Mouse (Mus musculus) neural tube, embryonic 12.5 days (tissue): ENCODE measurements around the gene Pla2g4b. TPM values are rescaled to one million over a fixed set of nuclear protein-coding genes. Genes with fewer than 3 reads are reported as not detected.

Experiments used
- ATAC-seq: fragments of 200-750 bp; cut with Nextera tagmentation; 2 replicates; pipeline ENCODE4 v1.8.0; 2017; ENCODE audit warnings: low read depth, mild to moderate bottlenecking, moderate TSS enrichment, moderate library complexity; ENCODE audit not compliant: low FRiP score
- H3K27ac ChIP-seq: fragments of 300-500 bp; sonication (generic); 2 replicates; pipeline ENCODE4 v1.5.1; 2016
- H3K27me3 ChIP-seq: fragments of 300-500 bp; sonication (generic); replicated peaks from 2 replicates; pipeline ENCODE4 v1.6.1; 2016; ENCODE audit warnings: mild to moderate bottlenecking
- H3K36me3 ChIP-seq: fragments of 300-500 bp; sonication (generic); 2 replicates; pipeline ENCODE4 v1.6.1; 2016; ENCODE audit warnings: mild to moderate bottlenecking
- H3K4me1 ChIP-seq: fragments of 300-500 bp; sonication (generic); 2 replicates; pipeline ENCODE4 v1.6.1; 2016
- H3K4me2 ChIP-seq: fragments of 300-500 bp; sonication (generic); replicated peaks from 2 replicates; pipeline ENCODE4 v1.6.1; 2016; ENCODE audit warnings: mild to moderate bottlenecking
- H3K4me3 ChIP-seq: fragments of 300-500 bp; sonication (generic); 2 replicates; pipeline ENCODE4 v1.5.1; 2016
- H3K9ac ChIP-seq: fragments of 300-500 bp; sonication (generic); 2 replicates; pipeline ENCODE4 v1.6.1; 2016; ENCODE audit warnings: mild to moderate bottlenecking
- H3K9me3 ChIP-seq: fragments of 300-500 bp; sonication (generic); 2 replicates; pipeline ENCODE4 v1.6.1; 2016; ENCODE audit warnings: mild to moderate bottlenecking
- WGBS: fragments of 180-500 bp; shearing (Covaris S2); methylation state at CpG from one replicate; pipeline ENCODE4 v1.1.7; 2016; 5-methylcytosine and 5-hydroxymethylcytosine counted together
- polyA plus RNA-seq: library from polyadenylated mRNA; unstranded; fragments of >200 nt; fragmentation: Nextera tagmentation; extraction: Ambion mirVana; gene quantifications from 2 replicates; pipeline ENCODE4 v1.2.1, GENCODE M21; 2016

Gene Pla2g4b
- polyA plus RNA-seq, 1 experiment from 2014 or later, result 4.6 TPM

DNA sequence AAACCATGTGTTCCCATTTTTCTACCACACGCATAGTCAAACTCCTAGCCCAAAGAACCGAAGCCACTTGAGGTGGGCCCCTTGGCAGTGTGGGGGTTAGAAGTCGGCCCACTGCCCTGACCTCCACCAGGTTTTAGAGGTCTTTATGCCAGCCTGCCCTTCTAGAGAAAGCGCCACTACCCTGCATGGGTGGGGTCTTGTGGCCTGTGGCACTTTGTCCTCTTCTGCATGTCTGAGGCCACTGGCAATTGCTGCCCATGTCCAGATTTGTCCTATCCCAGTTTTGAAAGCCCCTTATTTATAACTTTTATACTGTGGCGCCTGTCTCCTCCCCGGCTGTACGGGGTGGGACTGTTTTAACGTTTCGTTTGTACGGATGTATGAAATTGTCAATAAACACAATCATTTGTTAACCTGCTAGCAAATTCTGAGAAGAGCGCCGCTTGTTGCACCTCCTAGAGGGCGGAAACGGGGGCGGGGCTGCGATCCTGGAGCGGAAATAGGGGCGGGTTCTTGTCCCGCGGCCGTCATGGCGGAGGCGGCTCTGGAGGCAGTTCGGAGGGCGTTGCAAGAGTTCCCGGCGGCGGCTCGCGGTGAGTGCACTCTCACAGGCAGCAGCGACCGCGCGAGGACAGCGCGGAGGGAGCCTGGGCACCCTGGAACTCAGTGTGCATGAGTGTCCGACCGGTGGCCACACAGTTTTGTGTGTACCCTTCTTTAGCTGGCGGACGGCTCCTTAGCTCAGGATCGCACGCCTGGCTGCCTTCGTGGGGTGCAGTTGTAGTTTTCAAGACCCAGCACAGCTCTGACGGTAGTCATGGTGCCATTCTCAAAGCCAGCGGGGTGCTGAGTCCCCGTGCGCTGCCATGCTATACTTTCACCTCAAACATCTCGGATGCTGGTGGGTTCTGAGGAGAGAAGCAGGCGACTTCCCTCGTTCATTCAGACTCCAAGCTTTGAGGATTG, 6.0 kb upstream of the Pla2g4b start, which contains the start of the genes Jmjd7 and Gm28042:
Jmjd7 (plus strand) TSS at position 500 of the 966 bp plus-strand sequence.
Gm28042 (plus strand) TSS at position 510 of the 966 bp plus-strand sequence.
- 6% methylated on average over 50 of the region's 50 CpGs for WGBS
- peaks cover 49% of the 10 kb centered on the region for H3K36me3 ChIP-seq
- H3K9me3 ChIP-seq, result no peaks in the 10 kb centered on the region
- H3K27me3 ChIP-seq, result no peaks in the 10 kb centered on the region
- H3K4me3 ChIP-seq, result peak within 1 kb of the TSS; percentile 82
- H3K27ac ChIP-seq, result peak within 1 kb of the TSS; percentile 46; the same call in 1 of the 2 replicates
- H3K4me1 ChIP-seq, result peaks cover 12% of the 10 kb centered on the region
- peak; percentile 81 for ATAC-seq
- peak within 1 kb of the TSS; percentile 80 for H3K9ac ChIP-seq
- peak within 1 kb of the TSS; percentile 64 for H3K4me2 ChIP-seq

DNA sequence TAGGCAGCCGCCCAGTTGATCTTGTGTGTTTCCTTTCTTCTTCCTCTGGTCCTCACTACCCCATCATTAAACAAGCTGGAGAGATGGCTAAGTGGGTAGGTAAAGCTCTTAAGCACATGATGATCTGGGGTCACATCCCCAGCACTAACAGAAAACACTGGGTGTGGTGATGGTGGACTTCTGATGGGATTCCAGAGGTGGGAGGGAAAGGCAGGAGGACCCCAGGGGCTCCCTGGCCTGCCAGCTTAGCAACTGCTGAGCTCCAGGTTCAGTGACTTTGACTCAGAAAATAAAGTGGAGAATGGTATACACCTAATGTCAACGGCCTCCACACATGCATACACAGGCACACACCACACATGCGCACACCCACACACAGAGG, 5.3 kb upstream of the Pla2g4b start:
- Histone ChIP-seq H3K9me3 (no peaks in the 10 kb centered on the region), H3K27me3 (no peaks in the 10 kb centered on the region), H3K4me1 (peaks cover 12% of the 10 kb centered on the region), H3K9ac (peak overlapping the region; percentile 80), H3K27ac (no peak overlapping the region), H3K36me3 (peaks cover 48% of the 10 kb centered on the region), H3K4me2 (peak overlapping the region; percentile 64), H3K4me3 (peak overlapping the region; percentile 82)
- 0 out of 2 replicates have a peak, but pooled peaks have one; percentile 2 for ATAC-seq
- WGBS, result 47% methylated on average over 3 of the region's 3 CpGs

DNA sequence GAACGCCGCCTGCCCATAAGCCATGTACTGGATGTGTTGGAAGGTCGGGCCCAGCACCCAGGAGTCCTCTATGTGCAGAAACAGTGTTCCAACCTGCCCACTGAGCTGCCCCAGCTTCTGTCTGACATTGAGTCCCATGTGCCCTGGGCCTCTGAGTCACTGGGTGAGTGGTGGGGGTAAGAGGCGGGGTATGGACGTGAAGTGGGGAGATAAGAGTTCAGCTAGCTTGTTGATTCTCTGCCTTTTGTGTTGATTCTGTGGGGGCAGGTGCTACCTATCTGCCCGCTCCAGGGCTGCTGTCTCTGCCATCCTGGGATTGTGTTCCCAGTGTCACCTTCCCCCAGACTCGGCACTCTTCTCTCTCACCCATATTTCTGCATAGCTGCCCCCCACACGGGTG, 2.8 kb upstream of the Pla2g4b start:
- no peak overlapping the region for H3K27ac ChIP-seq
- H3K4me2 ChIP-seq, result no peak overlapping the region
- no peak overlapping the region for H3K4me3 ChIP-seq
- H3K9ac ChIP-seq, result no peak overlapping the region
- peaks cover 12% of the 10 kb centered on the region for H3K4me1 ChIP-seq
- H3K9me3 ChIP-seq, result no peaks in the 10 kb centered on the region
- WGBS, result 91% methylated on average over 8 of the region's 8 CpGs
- peaks cover 53% of the 10 kb centered on the region for H3K36me3 ChIP-seq
- H3K27me3 ChIP-seq, result no peaks in the 10 kb centered on the region
- no peak for ATAC-seq

DNA sequence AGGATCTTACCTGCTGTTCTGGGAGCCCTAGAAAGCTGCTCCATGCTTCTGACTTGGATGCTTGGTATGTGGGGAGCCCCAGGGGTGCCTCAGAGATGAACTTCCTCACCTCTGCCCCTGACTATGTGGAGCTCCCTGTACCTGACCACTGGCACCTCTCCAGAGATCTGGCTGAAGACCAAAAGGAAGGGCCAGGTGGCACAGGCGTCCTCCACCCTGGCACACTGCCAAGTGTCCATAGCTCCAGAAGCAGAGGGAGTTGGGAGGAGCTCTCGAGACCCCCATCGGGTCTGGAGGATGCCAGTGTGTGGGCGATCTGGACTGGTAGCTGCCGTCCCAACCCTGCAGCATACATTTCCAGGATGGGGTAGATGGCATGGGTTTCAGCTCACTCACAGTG, 509 bp downstream of the Pla2g4b start:
- H3K36me3 ChIP-seq, result peaks cover 86% of the 10 kb centered on the region
- ATAC-seq, result no peak
- no peaks in the 10 kb centered on the region for H3K4me1 ChIP-seq
- no peaks in the 10 kb centered on the region for H3K9me3 ChIP-seq
- no peak overlapping the region for H3K4me2 ChIP-seq
- H3K27ac ChIP-seq, result no peak overlapping the region
- H3K27me3 ChIP-seq, result no peaks in the 10 kb centered on the region
- no peak overlapping the region for H3K9ac ChIP-seq
- WGBS, result 87% methylated on average over 5 of the region's 5 CpGs
- no peak overlapping the region for H3K4me3 ChIP-seq

DNA sequence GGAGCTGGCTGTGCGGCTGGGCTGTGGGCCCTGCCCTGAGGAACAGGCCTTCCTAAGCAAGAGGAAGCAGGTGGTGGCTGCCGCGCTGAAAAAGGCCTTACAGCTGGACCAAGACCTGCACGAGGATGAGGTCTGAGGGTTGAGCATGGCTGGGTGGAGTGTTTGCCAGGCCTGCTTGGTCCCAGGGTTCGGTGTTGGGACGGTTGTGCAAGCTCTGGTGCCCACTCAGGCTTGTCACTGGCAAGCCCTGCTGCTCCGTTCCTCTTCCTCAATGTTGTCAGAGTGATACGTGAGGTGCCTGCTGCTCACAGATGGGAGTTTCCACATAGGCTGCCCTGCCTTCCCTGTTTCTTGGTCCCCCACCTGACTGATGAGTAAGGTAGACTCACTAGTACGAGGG, 4.5 kb downstream of the Pla2g4b start:
- H3K36me3 ChIP-seq, result peaks cover 95% of the 10 kb centered on the region
- H3K4me2 ChIP-seq, result no peak overlapping the region
- ATAC-seq, result no peak
- no peak overlapping the region for H3K4me3 ChIP-seq
- 94% methylated on average over 9 of the region's 9 CpGs for WGBS
- H3K9ac ChIP-seq, result no peak overlapping the region
- no peaks in the 10 kb centered on the region for H3K27me3 ChIP-seq
- no peaks in the 10 kb centered on the region for H3K4me1 ChIP-seq
- H3K27ac ChIP-seq, result no peak overlapping the region
- H3K9me3 ChIP-seq, result no peaks in the 10 kb centered on the region

DNA sequence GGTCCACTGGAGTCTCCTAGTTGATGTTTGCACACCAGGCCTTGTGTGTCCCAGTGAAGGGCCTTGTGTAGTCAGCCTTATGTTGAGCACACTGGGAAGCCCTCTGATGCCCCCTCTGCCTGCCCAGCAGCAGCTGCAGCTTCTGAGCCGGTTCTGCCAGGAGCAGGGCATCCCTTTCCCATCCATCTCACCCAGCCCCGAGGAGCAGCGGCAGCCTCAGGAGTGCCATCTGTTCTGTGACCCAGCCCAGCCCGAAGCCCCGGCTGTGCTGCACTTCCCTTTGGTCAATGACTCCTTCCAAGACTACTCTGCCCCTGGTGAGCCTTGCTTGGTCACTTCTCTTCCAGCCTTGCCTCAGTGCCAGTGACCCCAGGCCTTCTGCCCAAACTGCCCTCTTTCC, 7.8 kb downstream of the Pla2g4b start:
- no peaks in the 10 kb centered on the region for H3K27me3 ChIP-seq
- ATAC-seq, result no peak
- 92% methylated on average over 5 of the region's 5 CpGs for WGBS
- H3K36me3 ChIP-seq, result peaks cover 68% of the 10 kb centered on the region
- no peak overlapping the region for H3K4me2 ChIP-seq
- no peak overlapping the region for H3K9ac ChIP-seq
- H3K4me1 ChIP-seq, result no peaks in the 10 kb centered on the region
- H3K27ac ChIP-seq, result no peak overlapping the region
- no peaks in the 10 kb centered on the region for H3K9me3 ChIP-seq
- no peak overlapping the region for H3K4me3 ChIP-seq

DNA sequence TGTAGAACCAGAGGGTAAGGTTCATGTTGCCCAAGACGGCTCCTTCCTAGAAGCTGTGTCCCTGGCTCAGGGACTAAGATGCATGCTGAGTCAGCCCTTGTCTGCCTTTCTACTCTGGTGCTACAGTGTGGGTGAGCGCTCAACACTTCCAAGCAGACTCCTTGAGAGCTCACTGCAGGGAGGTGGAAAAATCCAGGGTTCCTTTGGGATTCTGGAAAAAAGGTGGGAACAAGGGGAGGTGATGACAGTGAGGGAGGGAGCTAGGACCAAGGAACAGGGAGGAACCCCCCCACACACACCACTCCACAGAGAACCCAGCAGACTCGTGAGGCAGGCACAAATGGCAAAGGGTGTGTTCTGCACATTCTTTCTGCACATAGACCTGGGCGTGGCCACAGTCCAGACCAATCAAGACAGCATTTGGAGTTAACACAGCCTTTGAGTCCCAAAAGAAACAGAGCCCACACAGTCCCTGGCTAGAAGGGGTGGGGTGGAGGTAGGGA, 10.9 kb downstream of the Pla2g4b start:
- H3K36me3 ChIP-seq, result peaks cover 36% of the 10 kb centered on the region
- ATAC-seq, result no peak
- H3K27ac ChIP-seq, result no peak overlapping the region
- no peaks in the 10 kb centered on the region for H3K27me3 ChIP-seq
- no peaks in the 10 kb centered on the region for H3K9me3 ChIP-seq
- H3K9ac ChIP-seq, result no peak overlapping the region
- no peak overlapping the region for H3K4me2 ChIP-seq
- H3K4me3 ChIP-seq, result no peak overlapping the region
- 56% methylated on average over 4 of the region's 4 CpGs for WGBS
- H3K4me1 ChIP-seq, result 0 out of 2 replicates have a peak, but pooled peaks cover 9% of the 10 kb centered on the region

DNA sequence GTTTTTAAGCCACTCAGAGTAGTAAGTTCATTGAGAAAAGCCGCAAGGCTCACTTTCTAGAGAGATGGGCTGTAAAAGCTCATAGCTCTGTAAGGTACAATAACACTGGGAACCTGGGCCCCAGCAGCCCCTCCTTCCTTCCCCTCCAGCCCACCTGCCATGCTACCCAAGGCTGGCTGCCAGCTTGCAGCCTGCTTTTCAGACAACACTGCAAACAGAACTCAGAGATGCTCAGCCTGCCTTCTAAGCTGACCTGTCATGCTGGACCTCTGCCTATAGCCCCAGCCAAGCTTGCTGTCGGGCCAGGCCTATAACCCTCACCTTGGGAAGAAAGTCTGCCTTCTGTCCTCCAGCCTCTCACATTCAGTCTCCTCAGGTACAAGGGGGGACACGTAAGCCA, 11.5 kb downstream of the Pla2g4b start:
- no peaks in the 10 kb centered on the region for H3K9me3 ChIP-seq
- H3K4me3 ChIP-seq, result no peak overlapping the region
- ATAC-seq, result no peak
- H3K36me3 ChIP-seq, result peaks cover 31% of the 10 kb centered on the region
- no peak overlapping the region for H3K27ac ChIP-seq
- 0 out of 2 replicates have a peak, but pooled peaks cover 9% of the 10 kb centered on the region for H3K4me1 ChIP-seq
- H3K4me2 ChIP-seq, result no peak overlapping the region
- WGBS, result 67% methylated on average over 3 of the region's 3 CpGs
- no peak overlapping the region for H3K9ac ChIP-seq
- no peaks in the 10 kb centered on the region for H3K27me3 ChIP-seq

DNA sequence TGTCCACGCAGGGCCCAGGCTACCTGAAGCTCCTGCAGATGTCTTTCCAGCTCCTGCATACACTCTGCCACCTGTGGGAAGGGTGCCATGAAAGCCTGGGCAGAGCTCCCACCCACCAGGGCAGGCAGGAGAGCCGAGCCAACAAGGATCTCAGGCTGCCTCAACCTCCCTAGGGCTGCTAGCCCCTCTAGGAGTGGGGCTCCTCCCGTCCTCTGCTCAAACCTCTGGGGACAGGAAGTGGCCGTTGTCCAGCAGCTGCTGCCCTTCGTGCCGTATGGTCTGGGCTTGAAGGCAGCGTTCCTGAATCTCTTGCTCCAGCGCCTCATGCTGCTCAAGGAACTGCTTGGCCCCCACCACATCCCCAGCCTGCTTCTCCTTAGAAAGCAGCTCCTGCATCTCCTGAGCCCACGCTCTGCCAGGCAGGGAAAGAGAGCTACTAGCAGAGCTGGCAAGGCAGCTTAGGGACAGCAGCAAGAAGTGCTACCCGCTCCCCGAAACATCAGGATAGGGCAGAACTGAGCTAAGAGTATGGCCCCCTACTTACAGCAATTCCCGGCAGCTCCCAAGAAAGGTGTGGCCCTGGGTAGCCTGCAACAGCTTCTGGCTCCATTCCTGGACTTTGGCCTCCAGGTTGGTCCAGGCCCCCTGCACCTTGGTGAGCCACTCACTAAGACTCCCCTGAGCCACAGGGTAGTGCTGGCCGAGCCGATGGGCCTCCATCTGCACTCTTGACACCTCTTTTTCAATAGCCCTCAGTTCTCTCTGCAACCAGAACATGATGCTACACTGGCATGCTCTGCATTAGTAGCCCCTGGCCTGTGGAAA, 13.5 kb downstream of the Pla2g4b start:
- Histone ChIP-seq H3K9me3 (no peaks in the 10 kb centered on the region), H3K9ac (no peak overlapping the region), H3K36me3 (peaks cover 11% of the 10 kb centered on the region), H3K27ac (no peak overlapping the region), H3K4me3 (no peak overlapping the region), H3K4me2 (no peak overlapping the region), H3K27me3 (no peaks in the 10 kb centered on the region), H3K4me1 (0 out of 2 replicates have a peak, but pooled peaks cover 9% of the 10 kb centered on the region)
- ATAC-seq, result no peak
- WGBS, result 77% methylated on average over 14 of the region's 14 CpGs

DNA sequence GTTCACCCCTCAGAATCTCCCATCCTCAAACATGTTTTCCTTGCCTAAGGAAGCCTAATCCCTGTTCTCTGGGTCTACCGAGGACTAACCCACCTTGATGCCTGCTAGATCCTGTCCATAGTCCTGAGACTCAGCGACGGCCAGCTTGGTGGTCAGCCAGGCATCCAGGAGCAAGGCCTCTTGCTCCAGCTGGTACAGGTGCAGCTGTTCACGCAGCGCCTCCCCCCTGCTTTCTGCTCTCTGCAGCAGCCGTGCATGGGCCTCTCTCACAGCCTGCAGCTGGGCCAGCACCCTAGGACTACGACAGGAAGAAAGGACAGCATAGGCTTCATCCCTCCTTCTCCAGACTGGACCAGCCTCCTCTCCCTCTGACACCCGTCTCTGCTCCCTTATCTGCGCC, 15.0 kb downstream of the Pla2g4b start:
- Histone ChIP-seq H3K36me3 (no peaks in the 10 kb centered on the region), H3K4me3 (no peak overlapping the region), H3K4me2 (no peak overlapping the region), H3K9ac (no peak overlapping the region), H3K27ac (no peak overlapping the region), H3K4me1 (0 out of 2 replicates have a peak, but pooled peaks cover 9% of the 10 kb centered on the region), H3K27me3 (no peaks in the 10 kb centered on the region), H3K9me3 (no peaks in the 10 kb centered on the region)
- no peak for ATAC-seq
- WGBS, result 70% methylated on average over 9 of the region's 9 CpGs

DNA sequence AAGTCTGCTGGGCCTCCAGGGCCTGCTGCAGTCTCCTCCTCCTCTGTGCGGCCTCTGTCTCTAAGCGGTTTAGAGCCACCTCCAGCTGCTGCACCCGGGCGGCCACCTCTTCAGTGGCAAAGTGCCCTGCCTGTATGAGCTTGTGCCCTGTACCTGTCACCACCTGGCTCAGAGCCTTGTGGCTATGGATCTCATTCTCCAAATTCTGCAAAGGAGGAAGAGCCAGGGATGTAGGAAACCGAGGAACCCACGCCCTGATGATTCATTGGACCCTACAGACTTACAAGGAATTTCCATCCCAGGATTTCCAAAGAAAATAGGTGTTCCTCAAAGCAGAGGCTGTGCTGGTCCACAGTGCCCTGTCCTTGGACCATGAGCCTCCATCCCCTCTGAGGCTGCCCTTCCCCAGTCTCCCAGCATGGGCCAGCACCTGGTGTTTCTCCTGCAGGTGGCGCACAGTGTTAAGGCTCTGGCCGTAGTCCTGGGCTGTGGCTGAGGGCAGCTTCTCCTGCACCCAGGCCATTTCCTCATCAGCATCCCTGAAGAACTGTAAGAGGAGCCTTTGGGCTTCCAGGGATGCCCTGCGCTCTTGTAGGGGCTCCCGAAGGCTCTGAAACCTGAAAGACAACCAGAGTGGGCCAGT, 16.5 kb downstream of the Pla2g4b start:
- no peaks in the 10 kb centered on the region for H3K9me3 ChIP-seq
- H3K4me3 ChIP-seq, result no peak overlapping the region
- H3K4me2 ChIP-seq, result no peak overlapping the region
- H3K27me3 ChIP-seq, result no peaks in the 10 kb centered on the region
- ATAC-seq, result no peak
- no peak overlapping the region for H3K9ac ChIP-seq
- no peaks in the 10 kb centered on the region for H3K36me3 ChIP-seq
- H3K27ac ChIP-seq, result no peak overlapping the region
- H3K4me1 ChIP-seq, result 0 out of 2 replicates have a peak, but pooled peaks cover 9% of the 10 kb centered on the region
- 66% methylated on average over 10 of the region's 10 CpGs for WGBS
